Mouse (Mus musculus): ENCODE results near the gene Erbb3. TPM values are rescaled to one million over a fixed set of nuclear protein-coding genes. Genes with fewer than 3 reads are reported as not detected.
A peak's percentile ranks its signal among the peaks of the same experiment; 100 is the strongest.
"Not testable (repeated sequence)": the region's sequence is repeated elsewhere in the genome, so short reads cannot be mapped to it uniquely, and the experiment has no call there.

The Erbb3 gene
- total RNA-seq (2021): 1 to 10 TPM; 4.8 to 7.2 TPM
- long read RNA-seq, experiment 1, partial matches to known transcripts: 4 of 4 reads
- long read RNA-seq, experiment 1, other reads (novel, unspliced or antisense): 0 of 4 reads
- long read RNA-seq, experiment 2, full-length matches to known transcripts: 1 of 8 reads
- long read RNA-seq, experiment 2, partial matches to known transcripts: 5 of 8 reads
- long read RNA-seq, experiment 2, other reads (novel, unspliced or antisense): 2 of 8 reads

DNA sequence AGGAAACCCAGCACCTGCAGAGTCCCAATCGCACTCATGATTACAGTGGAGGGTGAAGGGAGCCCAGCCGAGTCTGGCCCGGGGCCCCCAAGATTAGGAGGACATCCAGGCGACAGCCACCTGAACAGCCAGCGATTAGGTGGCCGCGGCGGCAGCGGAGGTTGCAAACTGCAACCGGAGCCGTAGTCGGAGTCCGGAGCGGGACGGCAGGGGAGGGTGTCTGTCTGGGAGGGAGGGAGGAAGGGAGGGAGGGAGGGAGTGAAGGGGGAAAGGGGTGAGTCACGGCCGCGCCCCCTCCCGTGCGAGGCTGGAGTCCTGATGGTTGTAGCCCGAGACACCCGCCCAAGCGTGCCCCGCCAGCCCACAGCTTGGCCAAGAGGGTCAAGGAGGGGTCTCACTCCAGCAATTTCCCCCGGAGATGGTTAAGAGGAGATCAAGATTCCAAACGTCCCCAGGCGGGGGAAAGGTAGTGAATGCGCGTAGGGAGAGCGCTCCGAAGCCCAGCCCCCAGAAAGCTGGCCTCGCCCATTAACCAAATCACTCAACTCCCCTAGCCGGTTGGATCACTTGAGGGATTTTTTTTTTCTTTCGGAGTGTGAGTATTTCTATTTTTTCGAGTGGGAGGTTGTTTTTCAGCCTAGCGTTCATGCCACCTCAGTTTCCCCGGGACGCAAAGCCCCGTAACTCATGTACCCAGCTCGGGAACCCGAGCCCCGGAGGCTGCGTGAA, at the start of gene Erbb3:
Erbb3 (minus strand) TSS at position 189 of the 729 bp plus-strand sequence.
- peak; percentile 54 for DNase-seq
- intact Hi-C loops (cut with DNase I; ENCODE audit: low total_unique reads): no loop called here

- intact Hi-C loops (cut with DNase I; ENCODE audit: low total_unique reads): no loop called here
Observed at GRCm38 (mm10) chr10:128637011-128637410, 47.6 kb upstream of the Erbb3 start.

GRCm38 (mm10) chr10:128636561-128636960, 47.1 kb upstream of the Erbb3 start:
- intact Hi-C loops (cut with DNase I; ENCODE audit: low total_unique reads): no loop called here
- no peak for DNase-seq

More at GRCm38 (mm10) chr10:128637011-128637410, 47.6 kb upstream of the Erbb3 start:
- no peak for DNase-seq

- no peak for DNase-seq
- intact Hi-C loops (cut with DNase I; ENCODE audit: low total_unique reads): no loop called here
Observed at GRCm38 (mm10) chr10:128635697-128636096, 46.2 kb upstream of the Erbb3 start.

DNA sequence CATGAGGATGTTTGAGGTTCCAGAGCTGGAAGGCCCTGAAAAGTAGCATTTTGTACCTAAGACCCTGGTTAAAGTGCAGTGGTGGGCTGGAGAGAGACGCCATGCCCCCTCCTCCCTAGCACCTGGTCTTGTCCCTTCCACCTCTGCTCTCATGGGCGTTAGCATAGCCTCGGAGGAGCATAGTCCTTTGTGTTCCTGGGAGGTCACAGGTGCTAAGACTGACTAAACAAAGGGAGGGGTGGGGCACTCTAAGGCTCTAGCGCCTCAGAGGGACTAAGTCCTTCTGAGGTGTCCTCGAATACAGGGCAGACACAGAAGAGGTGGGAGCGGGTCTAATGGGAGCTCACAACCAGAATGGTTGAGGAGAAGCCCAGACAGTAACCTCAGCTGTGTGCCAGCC, 42.1 kb upstream of the Erbb3 start:
- DNase-seq: no peak
- intact Hi-C loops (cut with DNase I; ENCODE audit: low total_unique reads): loop anchor here (5.0 kb wide), 1 partner anchor 41 kb away; the partner anchor contains the start of gene Suox

DNA sequence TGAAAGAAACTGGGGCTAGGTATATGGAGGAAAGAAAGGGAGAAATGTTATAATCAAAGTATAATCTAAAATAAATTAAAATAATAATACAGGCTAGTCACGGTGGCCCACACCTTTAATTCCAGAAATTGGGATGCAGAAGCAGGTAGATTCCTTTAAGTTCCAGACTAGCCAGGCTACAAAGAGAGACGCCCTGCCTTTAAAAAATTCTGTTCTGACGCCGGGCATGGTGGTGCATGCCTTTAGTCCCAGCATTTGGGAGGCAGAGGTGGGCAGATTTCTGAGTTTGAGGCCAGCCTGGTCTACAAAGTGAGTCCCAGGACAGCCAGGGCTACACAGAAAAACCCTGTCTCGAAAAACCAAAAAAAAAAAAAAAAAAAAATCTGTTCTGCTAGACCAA, 40.9 kb upstream of the Erbb3 start:
- intact Hi-C loops (cut with DNase I; ENCODE audit: low total_unique reads): loop anchor here (5.0 kb wide), 1 partner anchor 42 kb away; the partner anchor contains the start of gene Suox
- DNase-seq: not testable (repeated sequence)

DNA sequence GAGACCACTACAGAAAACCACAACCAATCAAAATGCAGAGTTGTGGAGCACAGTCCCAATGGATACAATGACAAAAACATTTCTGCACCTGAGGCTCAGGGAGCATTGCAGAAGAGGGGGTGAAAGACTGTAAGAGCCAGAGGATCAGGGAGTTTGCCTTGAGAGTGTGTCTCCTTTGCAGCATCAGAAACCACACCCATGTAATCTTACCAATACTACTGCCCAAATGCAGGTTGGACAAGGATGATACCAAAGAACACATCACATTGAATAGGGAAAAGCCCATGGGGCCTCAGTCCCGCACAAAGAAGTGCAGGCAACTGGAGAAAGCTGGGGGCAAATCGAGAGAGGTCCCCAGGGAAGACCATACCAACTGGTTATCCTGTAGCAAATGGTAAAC, 40.3 kb upstream of the Erbb3 start:
- intact Hi-C loops (cut with DNase I; ENCODE audit: low total_unique reads): loop anchor here (5.0 kb wide), 1 partner anchor 43 kb away; the partner anchor contains the start of gene Suox
- no peak for DNase-seq

DNA sequence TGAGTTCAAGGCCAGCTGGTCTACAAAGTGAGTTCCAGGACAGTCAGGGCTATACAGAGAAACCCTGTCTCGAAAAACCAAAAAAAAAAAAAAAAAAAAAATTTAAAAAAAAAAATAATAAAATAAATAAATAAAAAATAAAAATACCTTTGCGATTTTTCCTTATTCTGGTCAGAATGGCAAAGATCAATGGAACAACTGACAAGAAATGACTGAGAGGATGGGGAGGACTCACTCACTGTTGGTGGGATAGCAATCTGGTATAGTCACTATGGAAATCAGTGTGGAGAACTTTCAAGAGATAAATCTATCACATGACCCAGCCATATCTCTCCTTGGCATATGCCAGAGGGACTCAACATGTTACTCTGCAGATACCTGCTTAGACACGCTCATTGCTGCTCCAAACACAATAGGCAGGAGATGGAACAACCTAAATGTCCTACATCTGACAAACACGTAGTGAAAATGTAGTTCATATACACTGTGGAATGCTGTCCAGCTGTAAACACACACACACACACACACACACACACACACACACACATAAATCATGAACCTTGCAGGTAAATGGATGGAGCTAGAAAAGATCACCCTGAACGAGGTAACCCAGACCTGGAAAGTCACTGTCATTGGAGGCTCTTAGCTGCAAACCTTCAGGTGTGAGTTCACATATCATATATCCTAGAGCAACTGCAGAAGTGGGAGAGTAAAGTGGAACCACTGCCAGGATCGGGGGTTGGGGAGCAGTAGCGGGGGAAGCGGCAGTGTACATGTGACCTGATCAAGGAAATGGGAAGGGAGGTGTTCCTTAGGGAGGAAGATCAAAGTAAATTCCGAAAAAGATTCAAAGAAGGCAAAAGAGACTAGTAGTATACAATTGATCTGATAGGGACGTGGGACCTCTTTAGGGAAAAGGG, 38.2 kb upstream of the Erbb3 start:
- intact Hi-C loops (cut with DNase I; ENCODE audit: low total_unique reads): no loop called here
- DNase-seq: no peak

DNA sequence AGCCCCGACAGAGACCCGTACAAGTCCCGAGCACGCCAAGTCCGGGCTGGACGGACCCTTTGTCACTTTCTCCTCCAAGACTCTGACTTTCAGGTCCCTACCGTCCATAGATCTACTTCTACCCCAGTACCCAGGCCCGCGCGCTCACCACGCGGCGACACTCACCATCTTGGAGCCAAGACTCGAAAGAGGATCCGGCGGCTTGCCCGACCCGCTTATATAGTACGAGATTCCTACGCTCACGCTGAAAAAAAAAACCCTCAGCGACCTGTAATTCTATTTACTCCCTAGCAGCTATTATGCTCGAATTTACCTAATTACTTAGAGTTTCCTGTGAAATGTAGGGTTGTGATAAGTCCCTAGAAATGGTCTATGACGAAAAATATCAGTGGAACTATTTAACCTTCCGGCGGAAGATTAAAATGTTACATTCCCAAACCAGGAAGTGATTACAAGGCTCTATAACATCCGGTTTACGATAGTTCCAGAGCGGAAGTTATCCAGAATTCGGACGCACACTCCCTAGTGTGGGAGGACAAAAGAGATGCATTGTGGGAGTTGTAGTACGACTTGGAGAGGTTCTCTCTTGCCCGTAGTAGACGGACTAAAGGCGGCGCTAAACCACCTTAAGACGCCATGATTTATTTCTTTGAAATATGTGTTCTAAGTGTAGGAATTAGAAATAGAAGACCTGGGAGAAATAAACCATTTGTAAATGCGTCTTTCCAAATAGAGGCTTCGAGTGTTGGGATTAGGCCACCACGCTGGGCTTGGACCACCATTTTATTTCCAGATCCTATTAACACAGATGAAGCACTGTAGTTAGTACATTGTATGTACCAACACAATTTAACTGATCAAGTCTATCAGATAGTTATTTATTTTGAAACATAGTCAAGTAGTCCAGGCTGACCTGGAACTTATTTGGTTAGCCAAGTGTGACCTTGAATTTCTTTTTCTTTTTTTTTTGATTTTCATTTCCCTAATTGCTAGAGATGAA, 37.2 kb upstream of the Erbb3 start, which contains the start of gene Rps26:
Rps26 (minus strand) TSS at position 437 of the 1,000 bp plus-strand sequence.
- intact Hi-C loops (cut with DNase I; ENCODE audit: low total_unique reads): no loop called here
- peak; percentile 85 for DNase-seq

DNA sequence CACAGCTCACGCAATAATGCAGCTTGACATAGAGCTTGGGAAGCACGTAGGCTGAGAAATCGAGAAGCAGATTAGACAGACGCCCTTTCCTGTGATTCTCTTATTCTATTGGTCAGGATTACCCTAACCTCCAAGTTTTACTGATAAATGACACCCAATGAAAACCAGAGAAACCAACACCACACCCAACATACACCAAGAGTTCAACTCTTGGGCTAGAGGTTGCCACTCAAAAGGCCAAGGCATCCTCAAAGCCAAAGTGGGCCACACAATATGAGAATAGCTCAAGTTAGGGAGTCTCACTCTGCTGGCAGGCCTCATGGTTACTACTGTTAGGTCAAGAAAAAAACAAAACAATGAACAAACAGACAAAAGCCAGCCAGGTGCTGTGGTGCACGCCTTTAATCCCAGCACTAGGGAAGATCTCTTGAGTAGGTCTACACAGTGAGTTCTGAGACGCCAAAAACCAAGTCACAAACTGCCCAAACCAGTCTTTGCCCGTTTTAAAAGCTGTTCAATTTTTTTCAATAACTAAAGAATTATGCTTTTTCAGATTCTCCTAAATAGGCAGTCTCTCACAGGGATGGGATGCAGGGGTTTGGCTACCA, 35.9 kb upstream of the Erbb3 start:
- no peak for DNase-seq
- intact Hi-C loops (cut with DNase I; ENCODE audit: low total_unique reads): no loop called here

DNA sequence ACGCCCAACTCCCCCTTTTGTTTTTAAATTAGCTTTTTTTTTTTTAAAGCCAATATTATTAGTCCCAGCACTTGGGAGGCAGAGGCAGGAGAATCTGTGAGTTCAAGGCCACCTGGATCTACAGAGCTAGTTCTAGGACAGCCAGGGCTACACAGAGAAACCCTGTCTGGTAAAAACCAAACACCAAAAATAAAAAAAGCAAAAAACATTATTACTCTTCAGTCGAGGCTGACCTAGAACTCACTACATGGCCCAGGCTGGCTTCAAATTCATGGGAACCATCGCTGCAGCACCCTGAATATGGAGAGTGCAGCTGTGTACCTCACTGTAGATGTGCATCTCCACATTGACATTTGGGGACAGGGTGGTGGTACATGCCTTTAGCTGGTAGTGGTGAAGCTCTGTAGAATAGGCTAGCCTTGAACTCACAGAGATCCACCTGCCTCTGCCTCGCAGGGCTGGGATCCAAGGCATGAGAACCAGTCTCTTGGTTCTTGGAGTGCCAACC, 33.7 kb upstream of the Erbb3 start:
- not testable (repeated sequence) for DNase-seq
- intact Hi-C loops (cut with DNase I; ENCODE audit: low total_unique reads): loop anchor here (5.0 kb wide), 1 partner anchor 1306 kb away; no protein-coding TSS in a partner anchor

DNA sequence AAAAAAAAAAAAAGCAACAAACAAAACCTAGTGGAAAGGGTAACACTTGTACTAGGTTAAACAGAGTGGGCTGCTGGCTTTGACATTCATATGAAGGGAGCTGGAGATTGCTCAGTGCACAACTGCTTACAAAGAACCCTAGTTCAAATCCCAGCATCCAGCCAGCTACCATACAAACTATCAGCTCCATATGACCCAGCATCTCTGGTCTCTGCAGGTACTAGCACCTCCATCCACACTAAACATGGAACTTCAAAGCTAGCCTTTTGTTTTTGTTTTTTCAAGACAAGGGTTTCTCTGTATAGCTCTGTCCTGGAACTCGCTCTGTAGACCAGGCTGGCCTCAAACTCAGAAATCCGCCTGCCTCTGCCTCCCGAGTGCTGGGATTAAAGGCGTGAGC, 33.2 kb upstream of the Erbb3 start:
- intact Hi-C loops (cut with DNase I; ENCODE audit: low total_unique reads): loop anchor here (5.0 kb wide), 1 partner anchor 1305 kb away; no protein-coding TSS in a partner anchor
- no peak for DNase-seq

- intact Hi-C loops (cut with DNase I; ENCODE audit: low total_unique reads): loop anchor here (5.0 kb wide), 1 partner anchor 1305 kb away; no protein-coding TSS in a partner anchor
- no peak for DNase-seq
Observed at GRCm38 (mm10) chr10:128621986-128622520, 32.6 kb upstream of the Erbb3 start.

DNA sequence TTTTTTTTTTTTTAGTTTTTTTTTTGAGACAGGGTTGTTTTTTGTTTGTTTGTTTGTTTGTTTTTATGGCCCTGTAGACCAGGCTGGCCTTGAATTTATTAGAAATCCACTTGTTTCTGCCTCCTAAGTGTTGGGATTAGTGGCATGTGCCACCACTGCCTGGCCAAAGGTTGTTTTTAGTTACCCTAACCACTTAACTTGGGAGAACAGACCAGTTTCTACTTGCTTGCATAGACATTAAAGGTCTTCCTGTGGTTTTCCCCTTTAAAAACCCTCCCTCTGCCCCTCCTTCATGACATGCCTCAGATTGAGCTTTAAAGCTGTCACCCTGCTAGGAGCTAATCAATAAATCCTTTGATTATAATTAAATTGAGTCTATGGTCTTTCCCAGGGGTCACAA, 30.8 kb upstream of the Erbb3 start:
- no peak for DNase-seq
- intact Hi-C loops (cut with DNase I; ENCODE audit: low total_unique reads): loop anchor here (5.0 kb wide), 1 partner anchor 1303 kb away; no protein-coding TSS in a partner anchor

DNA sequence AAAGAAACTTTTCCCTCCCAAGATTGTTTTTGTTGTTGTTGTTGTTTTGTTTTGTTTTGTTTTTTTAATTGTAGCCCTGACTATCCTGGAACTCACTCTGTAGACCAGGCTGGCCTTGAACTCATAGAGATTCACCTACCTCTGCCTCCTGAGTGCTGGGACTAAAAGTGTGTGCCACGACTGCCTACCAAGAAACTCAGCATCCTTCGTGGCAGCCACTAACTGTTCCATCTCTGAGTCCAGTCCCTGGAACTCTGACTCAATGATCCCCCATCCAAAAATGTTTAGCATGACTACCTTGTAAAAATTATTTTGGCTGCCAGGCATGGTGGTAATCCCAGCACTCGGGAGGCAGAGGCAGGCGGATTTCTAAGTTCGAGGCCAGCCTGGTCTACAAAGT, 29.7 kb upstream of the Erbb3 start:
- intact Hi-C loops (cut with DNase I; ENCODE audit: low total_unique reads); DNase-seq: not testable (repeated sequence)

DNA sequence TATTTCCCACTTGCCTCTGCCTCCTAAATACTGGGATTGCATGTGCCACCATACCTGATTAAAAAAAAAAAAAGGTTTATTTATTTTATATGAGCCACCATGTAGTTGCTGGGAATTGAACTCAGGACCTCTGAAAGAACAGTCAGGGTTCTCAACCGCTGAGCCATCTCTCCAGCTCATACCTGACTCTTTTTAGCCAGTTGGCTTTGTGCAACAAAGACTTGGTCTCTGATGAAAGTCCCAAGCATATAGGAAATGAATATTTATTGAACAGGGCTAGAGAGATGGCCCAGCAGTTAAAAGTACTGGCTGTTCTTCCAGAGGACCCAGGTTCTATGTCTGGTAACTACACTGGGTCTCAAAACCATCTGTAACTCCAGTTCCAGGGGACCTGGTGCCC, 29.1 kb upstream of the Erbb3 start:
- no peak for DNase-seq
- intact Hi-C loops (cut with DNase I; ENCODE audit: low total_unique reads): no loop called here

DNA sequence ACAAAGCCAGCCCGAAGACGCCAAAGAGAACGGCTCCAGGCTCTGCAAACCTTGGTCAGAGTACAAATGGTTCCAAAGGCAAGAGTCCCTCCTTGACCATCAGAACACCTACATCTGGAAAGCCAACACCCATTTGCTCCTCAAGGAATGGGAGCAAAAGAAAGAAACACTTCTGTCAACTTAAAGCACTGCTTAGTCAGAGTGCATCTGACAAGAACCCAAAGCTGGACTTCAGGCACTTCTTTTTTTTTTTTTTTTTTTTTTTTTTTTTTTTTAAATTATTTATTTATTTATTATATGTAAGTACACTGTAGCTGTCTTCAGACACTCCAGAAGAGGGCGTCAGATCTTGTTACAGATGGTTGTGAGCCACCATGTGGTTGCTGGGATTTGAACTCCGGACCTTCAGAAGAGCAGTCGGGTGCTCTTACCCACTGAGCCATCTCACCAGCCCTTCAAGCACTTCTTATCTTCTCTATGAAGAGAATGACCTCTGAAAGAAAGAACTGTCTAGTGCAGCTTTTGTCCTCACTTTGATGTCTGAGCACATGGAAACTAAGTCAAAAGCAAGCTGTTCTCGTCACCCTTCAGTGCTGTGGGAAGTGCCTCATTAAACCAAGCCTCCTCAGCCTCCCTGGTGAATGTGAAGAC, 26.5 kb upstream of the Erbb3 start:
- DNase-seq; intact Hi-C loops (cut with DNase I; ENCODE audit: low total_unique reads): not testable (repeated sequence)
